Comparison of ENCODE assay signal across 25 mouse cellular contexts in the genomic region with DNA sequence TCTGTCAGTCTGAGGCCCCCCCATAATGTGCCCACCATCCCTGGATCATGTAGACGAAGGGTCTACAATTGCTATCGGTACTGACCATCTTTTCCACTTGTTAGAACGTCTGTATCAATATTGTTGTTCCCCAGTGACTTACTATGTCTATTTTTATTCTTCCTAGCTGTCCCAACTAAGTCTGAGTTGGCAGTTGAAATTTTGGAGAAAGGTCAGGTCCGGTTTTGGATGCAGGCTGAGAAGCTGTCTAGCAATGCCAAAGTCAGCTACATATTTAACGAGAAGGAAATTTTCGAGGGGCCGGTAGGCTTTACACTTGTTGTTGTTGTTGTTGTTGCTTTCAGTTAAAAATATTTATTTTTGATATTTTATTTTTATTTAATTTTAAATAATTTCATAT.
"Had no signal": no experiment of that assay in that cellular context is flagged by ENCODE, and none has a peak within 500 bp of the region (broad histone marks: within the 10 kb centered on the region; RNA-seq: fewer than 3 reads in every experiment).

No protein-coding gene starts in this region.

- H3K4me2 ChIP-seq: heart, embryonic 13.5 days; heart, embryonic 15.5 days; hindbrain, embryonic 12.5 days; hindbrain, embryonic 14.5 days; intestine, embryonic 15.5 days; limb, embryonic 12.5 days; liver, embryonic 12.5 days had no signal

- H3K4me3 ChIP-seq: heart, embryonic 10.5 days; heart, embryonic 13.5 days; heart, embryonic 15.5 days; hindbrain, embryonic 10.5 days; hindbrain, embryonic 12.5 days; intestine, embryonic 15.5 days; layer of hippocampus, adult 2 months; left cerebral cortex, adult 2 months; limb, embryonic 10.5 days; limb, embryonic 12.5 days; liver, embryonic 12.5 days had no signal

- H3K27me3 ChIP-seq: heart, embryonic 13.5 days; heart, embryonic 15.5 days; hindbrain, embryonic 12.5 days; intestine, embryonic 15.5 days; limb, embryonic 12.5 days; liver, embryonic 12.5 days had no signal

- H3K27ac ChIP-seq: heart, embryonic 10.5 days; heart, embryonic 13.5 days; heart, embryonic 15.5 days; hindbrain, embryonic 10.5 days; hindbrain, embryonic 12.5 days; hindbrain, embryonic 14.5 days; intestine, embryonic 15.5 days; layer of hippocampus, adult 2 months; left cerebral cortex, adult 2 months; limb, embryonic 10.5 days; limb, embryonic 12.5 days; liver, embryonic 12.5 days; liver, embryonic 14.5 days had no signal

- H3K9ac ChIP-seq: heart, embryonic 13.5 days; heart, embryonic 15.5 days; hindbrain, embryonic 12.5 days; hindbrain, embryonic 14.5 days; intestine, embryonic 15.5 days; limb, embryonic 12.5 days; liver, embryonic 12.5 days; liver, embryonic 14.5 days had no signal

- H3K9me3 ChIP-seq: heart, embryonic 10.5 days; heart, embryonic 13.5 days; heart, embryonic 15.5 days; hindbrain, embryonic 10.5 days; hindbrain, embryonic 12.5 days; intestine, embryonic 15.5 days; limb, embryonic 10.5 days; limb, embryonic 12.5 days; liver, embryonic 12.5 days had no signal

- DNase-seq: gastrocnemius, postnatal 10 days; heart, postnatal 14 days; heart, postnatal 36 days; kidney, adult 18-20 months; kidney, adult 8-10 months; kidney, postnatal 10 days; kidney, postnatal 25 days; kidney, postnatal 4 days; lung, adult 18-20 months had no signal

- H3K36me3 ChIP-seq: hindbrain, embryonic 10.5 days; hindbrain, embryonic 12.5 days; intestine, embryonic 15.5 days; limb, embryonic 10.5 days; limb, embryonic 12.5 days; liver, embryonic 12.5 days had no signal

- ATAC-seq: hindbrain, embryonic 16.5 days; inflammation-experienced regulatory T-cells, adult 6 months; intestine, embryonic 15.5 days; intestine, postnatal 0 days; liver, embryonic 12.5 days had no signal
